Mouse (Mus musculus): ENCODE data around the gene Cela1.

DNA sequence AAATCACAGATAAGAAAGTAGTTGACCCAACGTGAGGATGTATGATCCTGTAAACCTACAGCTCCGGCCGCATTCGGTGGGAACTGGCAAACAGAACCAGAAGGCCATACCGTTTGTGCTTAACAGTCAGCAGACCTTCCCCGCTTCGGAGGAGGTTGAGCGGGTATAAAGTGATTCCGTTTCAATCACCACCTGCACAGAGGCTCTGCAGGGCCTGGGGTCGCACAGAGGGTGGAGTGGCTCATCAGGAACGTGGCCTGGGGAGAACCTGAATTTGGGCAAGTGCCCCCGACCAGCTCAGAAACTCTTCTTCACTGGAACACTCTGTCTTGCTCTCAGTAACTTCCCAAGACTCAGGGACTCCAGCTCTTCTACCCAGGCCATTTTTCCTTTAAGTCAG, 20.9 kb downstream of the Cela1 start:
- TF ChIP-seq CTCF (IDR thresholded peaks at IDR 0.05; ENCODE audit: extremely low read depth, insufficient read depth, insufficient read length, insufficient replicate concordance) (no peak), POLR2A (IDR thresholded peaks at IDR 0.05; ENCODE audit: low read depth, low read length) (no peak)

All from spleen, adult 2 months (tissue).